Mouse (Mus musculus) heart, embryonic 10.5 days (tissue): Measurements from ENCODE around the gene Dram1. TPM values are rescaled to one million over a fixed set of nuclear protein-coding genes. Genes with fewer than 3 reads are reported as not detected.

Experiments used
- DNase-seq: peaks from one replicate; pipeline ENCODE4 v3.0.0-alpha.2; 2017; ENCODE audit warnings: low spot score
- H3K27ac ChIP-seq: fragments of 300-500 bp; sonication (generic); 2 replicates; pipeline ENCODE4 v1.5.1; 2016; ENCODE audit warnings: mild to moderate bottlenecking
- H3K27me3 ChIP-seq: fragments of 300-500 bp; sonication (generic); 2 replicates; pipeline ENCODE4 v1.6.1; 2016; ENCODE audit warnings: mild to moderate bottlenecking; ENCODE audit not compliant: poor library complexity, insufficient read depth, severe bottlenecking
- H3K36me3 ChIP-seq: fragments of 300-500 bp; sonication (generic); 2 replicates; pipeline ENCODE4 v1.6.1; 2016; ENCODE audit warnings: mild to moderate bottlenecking, moderate library complexity
- H3K4me1 ChIP-seq: fragments of 300-500 bp; sonication (generic); 2 replicates; pipeline ENCODE4 v1.6.1; 2016; ENCODE audit warnings: mild to moderate bottlenecking
- H3K4me3 ChIP-seq: fragments of 300-500 bp; sonication (generic); 2 replicates; pipeline ENCODE4 v1.5.1; 2016; ENCODE audit warnings: mild to moderate bottlenecking, moderate library complexity
- H3K9me3 ChIP-seq: fragments of 300-500 bp; sonication (generic); 2 replicates; pipeline ENCODE4 v1.6.1; 2016; ENCODE audit warnings: mild to moderate bottlenecking, moderate library complexity
- WGBS: fragments of 180-500 bp; shearing (Covaris S2); methylation state at CpG from one replicate; pipeline ENCODE4 v1.1.7; 2016; 5-methylcytosine and 5-hydroxymethylcytosine counted together
- polyA plus RNA-seq: library from polyadenylated mRNA; unstranded; fragments of >200 nt; fragmentation: Nextera tagmentation; extraction: Ambion mirVana; gene quantifications from 2 replicates; pipeline ENCODE4 v1.2.1, GENCODE M21; 2016

The Dram1 gene
- polyA plus RNA-seq, 1 experiment from 2014 or later, result 0.83 TPM

DNA sequence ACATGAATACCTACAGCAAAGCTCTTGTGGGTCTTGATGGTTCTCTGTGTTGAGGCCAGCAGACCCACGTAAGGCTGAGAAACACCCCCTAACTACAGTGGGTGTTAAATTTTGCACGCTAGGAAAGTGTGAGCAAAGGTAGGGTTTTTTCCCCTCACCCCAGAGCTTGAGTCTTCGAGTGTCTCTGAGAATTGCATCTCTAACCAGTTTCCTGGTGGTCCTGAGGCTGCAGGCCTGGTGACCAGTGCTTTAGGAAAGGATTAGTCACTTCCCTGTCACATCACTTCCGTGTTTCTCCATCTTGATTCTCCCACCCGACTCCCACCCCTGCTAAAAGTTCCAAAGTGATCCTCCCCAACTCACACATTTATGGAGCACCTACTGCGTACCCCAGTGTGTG lies 25.3 kb upstream of the Dram1 start:
- H3K27me3 ChIP-seq, result no peaks in the 10 kb centered on the region
- no peak overlapping the region for H3K27ac ChIP-seq
- no peak for DNase-seq
- no peak overlapping the region for H3K4me3 ChIP-seq
- no peaks in the 10 kb centered on the region for H3K9me3 ChIP-seq
- H3K36me3 ChIP-seq, result peaks cover 9% of the 10 kb centered on the region; the same call in 1 of the 2 replicates
- peaks cover 2% of the 10 kb centered on the region; the same call in 1 of the 2 replicates for H3K4me1 ChIP-seq
- 82% methylated on average over 6 of the region's 6 CpGs for WGBS

DNA sequence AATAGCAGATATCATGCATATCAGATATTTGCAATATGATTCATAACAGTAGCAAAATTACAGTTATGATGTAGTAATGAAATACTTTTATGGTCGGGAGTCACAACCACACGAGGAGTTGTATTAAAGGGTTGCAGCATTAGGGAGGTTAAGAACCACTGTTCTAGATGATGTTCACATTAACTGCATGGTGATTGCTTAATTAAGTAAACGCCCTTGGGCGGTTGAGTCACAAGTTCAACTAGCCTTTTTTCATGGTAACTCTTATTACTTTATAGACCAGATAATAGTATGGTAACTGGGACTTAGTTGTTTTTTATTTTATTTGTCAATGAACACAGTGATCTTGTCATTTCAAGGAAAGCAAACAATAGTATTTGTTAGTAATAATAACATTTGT lies 24.1 kb upstream of the Dram1 start:
- DNase-seq, result no peak
- peaks cover 9% of the 10 kb centered on the region; the same call in 1 of the 2 replicates for H3K36me3 ChIP-seq
- no peaks in the 10 kb centered on the region for H3K27me3 ChIP-seq
- peaks cover 2% of the 10 kb centered on the region; the same call in 1 of the 2 replicates for H3K4me1 ChIP-seq
- no peak overlapping the region for H3K4me3 ChIP-seq
- H3K9me3 ChIP-seq, result no peaks in the 10 kb centered on the region
- no peak overlapping the region for H3K27ac ChIP-seq
- 93% methylated on average over 4 of the region's 4 CpGs for WGBS

DNA sequence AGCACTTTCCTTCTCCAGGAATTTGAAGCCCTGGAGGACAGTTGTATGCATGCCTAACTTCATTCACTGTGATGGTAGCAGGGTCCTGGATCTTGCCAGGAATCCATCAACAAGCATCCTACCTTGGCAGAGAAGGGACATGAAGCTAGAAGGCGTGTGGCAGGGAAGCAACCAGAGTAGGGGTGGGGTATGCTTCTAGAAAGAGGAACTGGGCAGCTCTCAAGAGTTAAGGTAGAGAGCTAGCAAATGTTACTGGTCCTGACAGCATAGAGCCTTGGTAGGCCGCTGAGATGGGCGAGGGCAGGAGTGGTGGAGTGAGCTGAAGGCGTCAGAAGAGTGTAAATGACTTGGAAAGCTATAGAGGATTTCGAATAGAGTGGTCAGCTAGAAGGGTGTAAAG lies 20.4 kb upstream of the Dram1 start:
- 88% methylated on average over 5 of the region's 5 CpGs for WGBS
- no peak overlapping the region for H3K27ac ChIP-seq
- no peaks in the 10 kb centered on the region for H3K4me1 ChIP-seq
- H3K36me3 ChIP-seq, result peaks cover 9% of the 10 kb centered on the region; the same call in 1 of the 2 replicates
- no peak overlapping the region for H3K4me3 ChIP-seq
- no peak for DNase-seq
- no peaks in the 10 kb centered on the region for H3K27me3 ChIP-seq
- H3K9me3 ChIP-seq, result no peaks in the 10 kb centered on the region

DNA sequence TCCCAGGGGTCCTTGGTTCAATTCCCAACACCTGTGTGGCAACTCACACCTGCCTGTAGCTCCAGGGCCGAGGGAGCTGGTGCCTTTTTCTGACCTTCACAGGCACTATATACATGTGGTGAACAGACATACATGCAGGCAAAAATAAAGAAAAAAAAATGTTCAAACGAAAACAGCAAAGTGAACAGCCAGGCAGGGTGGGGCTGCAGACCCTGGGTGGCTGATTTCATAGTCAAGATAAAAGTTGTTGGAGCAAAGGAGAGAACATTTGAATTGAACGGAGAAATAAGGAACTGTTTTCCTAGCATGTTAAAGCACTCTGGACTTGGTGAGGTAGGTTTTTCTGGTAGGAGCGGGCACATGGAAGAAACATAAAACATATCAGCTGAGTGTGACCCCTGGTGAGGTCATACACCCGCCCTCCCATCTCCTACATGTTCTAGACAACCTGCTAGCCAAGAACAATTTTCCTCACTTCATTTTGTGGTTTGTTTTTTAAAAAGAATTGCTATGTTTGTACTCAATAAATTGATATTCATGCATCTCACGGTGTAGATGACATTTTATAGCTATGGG lies 19.9 kb upstream of the Dram1 start:
- no peaks in the 10 kb centered on the region for H3K27me3 ChIP-seq
- DNase-seq, result no peak
- peaks cover 9% of the 10 kb centered on the region; the same call in 1 of the 2 replicates for H3K36me3 ChIP-seq
- H3K9me3 ChIP-seq, result no peaks in the 10 kb centered on the region
- no peaks in the 10 kb centered on the region for H3K4me1 ChIP-seq
- H3K4me3 ChIP-seq, result no peak overlapping the region
- no peak overlapping the region for H3K27ac ChIP-seq
- 82% methylated on average over 6 of the region's 6 CpGs for WGBS

DNA sequence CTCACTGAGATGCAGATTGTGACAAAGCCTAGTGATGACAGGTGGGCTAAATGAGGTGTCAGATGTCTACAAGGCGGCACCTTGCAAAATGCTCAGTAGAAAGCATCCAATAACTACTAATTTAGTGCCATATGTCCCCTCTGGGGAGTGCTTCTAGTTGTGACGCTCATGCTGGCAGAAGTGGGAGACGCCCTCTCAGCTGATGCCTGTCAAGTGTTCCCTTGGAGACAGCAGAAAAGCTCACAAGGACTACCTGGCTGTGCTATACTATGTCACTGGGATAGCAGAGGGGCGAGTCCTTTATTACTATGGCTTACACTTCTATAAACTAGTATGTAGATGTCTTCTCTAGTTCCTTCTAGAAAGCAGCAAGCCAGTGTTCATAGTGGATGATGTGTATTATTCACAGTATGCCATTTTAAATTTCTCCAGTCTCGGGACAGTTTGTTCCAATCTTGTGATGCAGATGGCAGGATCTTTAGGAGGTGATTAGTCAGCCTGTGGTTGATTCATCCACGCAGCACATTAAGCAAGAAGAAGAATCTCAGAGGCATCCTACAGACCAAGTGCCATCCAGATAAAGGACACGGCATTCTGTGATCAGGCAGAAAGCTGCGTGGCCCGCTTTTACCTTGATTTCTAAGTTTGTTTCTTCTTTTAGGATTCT lies 13.4 kb upstream of the Dram1 start:
- 80% methylated on average over 9 of the region's 9 CpGs for WGBS
- DNase-seq, result no peak
- H3K4me3 ChIP-seq, result no peak overlapping the region

DNA sequence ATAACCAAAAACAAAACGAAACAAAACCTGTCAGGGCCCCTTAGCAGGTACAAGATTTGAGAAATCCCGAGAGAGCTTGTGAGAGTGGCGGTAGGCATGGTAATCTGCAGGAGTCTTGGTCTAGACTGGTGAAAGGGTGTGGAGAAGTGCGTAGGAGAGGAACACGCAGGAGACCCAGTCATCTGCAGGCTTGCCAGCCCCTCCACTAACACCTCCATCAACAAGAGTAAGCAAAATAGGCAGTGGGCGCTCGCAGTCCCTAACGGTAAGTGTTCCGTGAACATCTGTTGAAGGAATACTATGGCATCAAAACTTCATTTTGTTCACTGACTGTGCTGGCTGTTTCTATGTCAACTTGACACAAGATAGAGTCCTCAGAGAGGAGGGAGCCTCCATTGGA lies 12.6 kb upstream of the Dram1 start:
- H3K4me3 ChIP-seq, result no peak overlapping the region
- H3K36me3 ChIP-seq, result 0 out of 2 replicates have a peak, but pooled peaks cover 2% of the 10 kb centered on the region
- no peak overlapping the region for H3K27ac ChIP-seq
- 91% methylated on average over 9 of the region's 9 CpGs for WGBS
- H3K4me1 ChIP-seq, result peaks cover 19% of the 10 kb centered on the region
- H3K27me3 ChIP-seq, result no peaks in the 10 kb centered on the region
- no peak for DNase-seq
- H3K9me3 ChIP-seq, result no peaks in the 10 kb centered on the region

More for the DNA sequence above, 13.4 kb upstream of the Dram1 start:
- no peaks in the 10 kb centered on the region for H3K9me3 ChIP-seq
- H3K4me1 ChIP-seq, result peaks cover 19% of the 10 kb centered on the region
- H3K27me3 ChIP-seq, result no peaks in the 10 kb centered on the region
- H3K36me3 ChIP-seq, result 0 out of 2 replicates have a peak, but pooled peaks cover 2% of the 10 kb centered on the region
- H3K27ac ChIP-seq, result no peak overlapping the region

DNA sequence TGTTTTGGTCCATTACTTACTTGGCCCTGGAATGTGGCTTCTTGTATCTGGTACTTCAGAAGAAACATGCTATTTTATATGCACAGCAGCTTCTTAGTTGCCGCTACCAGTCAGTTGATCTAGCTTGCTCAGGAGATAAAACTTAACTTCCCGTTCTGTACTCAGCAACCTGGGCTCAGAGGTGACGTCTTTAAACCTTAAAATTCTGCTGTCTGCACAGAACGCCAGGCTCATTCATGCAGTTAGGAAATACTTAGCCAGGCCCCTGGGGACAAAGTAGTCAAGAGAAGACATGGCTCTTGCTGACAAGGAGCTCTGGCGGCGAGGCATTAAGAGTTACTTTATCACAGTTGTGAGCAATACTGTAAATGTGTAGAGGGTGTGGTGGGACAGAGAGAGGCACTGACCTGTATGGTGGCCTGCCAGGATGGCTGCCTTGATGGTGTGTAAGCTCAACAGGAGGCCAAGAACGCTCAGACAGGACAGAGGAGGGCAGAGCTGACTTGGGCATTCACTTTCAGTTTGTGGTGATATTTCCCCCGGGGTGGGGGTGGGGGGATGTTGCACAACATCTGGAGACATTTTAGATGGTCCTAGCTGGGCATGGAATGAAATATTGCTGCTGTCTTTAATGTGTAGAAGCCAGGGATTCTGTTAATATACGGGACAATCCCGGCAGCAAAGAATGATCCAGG lies 11.4 kb upstream of the Dram1 start:
- Histone ChIP-seq H3K36me3 (0 out of 2 replicates have a peak, but pooled peaks cover 2% of the 10 kb centered on the region), H3K27ac (0 out of 2 replicates have a peak overlapping the region, but pooled peaks have one; percentile 22), H3K9me3 (no peaks in the 10 kb centered on the region), H3K27me3 (no peaks in the 10 kb centered on the region), H3K4me1 (peaks cover 29% of the 10 kb centered on the region), H3K4me3 (no peak overlapping the region)
- WGBS, result 47% methylated on average over 10 of the region's 10 CpGs
- no peak for DNase-seq

DNA sequence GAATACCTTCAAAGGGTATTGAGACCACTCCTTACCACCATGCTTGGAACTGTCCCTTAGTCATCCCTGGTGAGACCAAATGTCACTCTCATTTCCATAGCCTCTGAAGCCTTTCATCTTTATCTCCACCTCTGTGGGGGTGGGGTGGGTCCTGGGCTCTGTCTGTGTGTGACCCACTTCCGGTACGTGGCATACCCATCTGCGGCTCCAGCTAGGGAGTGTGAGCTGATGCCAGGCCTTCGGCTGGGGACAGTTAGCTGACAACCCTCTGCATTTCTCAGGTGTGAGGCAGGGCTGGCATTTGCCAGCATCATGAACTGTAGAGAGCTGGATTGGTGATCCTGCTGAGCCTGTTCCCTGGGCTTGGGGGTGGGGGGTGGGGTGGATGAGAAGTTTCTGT lies 10.7 kb upstream of the Dram1 start:
- H3K4me3 ChIP-seq, result no peak overlapping the region
- DNase-seq, result no peak
- WGBS, result 10% methylated on average over 4 of the region's 4 CpGs
- H3K9me3 ChIP-seq, result no peaks in the 10 kb centered on the region
- no peaks in the 10 kb centered on the region for H3K27me3 ChIP-seq
- H3K36me3 ChIP-seq, result 0 out of 2 replicates have a peak, but pooled peaks cover 2% of the 10 kb centered on the region
- peak overlapping the region; percentile 42; the same call in 1 of the 2 replicates for H3K27ac ChIP-seq
- peaks cover 29% of the 10 kb centered on the region for H3K4me1 ChIP-seq

DNA sequence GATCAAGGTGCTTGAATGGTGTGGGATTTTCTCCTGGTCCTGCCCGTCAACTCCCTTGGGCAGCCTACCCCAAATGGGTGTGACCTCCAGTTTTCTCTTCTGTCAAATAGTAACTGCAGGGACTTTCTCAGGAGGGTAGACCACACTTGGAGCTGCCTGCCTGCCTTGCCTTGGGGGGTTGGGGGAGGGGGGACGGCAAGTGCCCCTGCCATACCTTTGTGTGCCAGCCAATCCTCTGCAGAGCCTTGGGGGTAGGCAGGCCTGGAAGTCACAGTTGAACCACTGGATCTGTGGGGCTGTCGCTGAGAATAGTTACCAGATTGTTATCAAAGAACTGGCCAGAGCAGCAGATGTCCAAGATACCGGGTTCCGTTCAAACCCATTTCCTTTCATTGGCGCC lies 7.4 kb upstream of the Dram1 start:
- H3K27ac ChIP-seq, result no peak overlapping the region
- no peaks in the 10 kb centered on the region for H3K27me3 ChIP-seq
- peaks cover 43% of the 10 kb centered on the region for H3K4me1 ChIP-seq
- no peak overlapping the region for H3K4me3 ChIP-seq
- DNase-seq, result no peak
- no peaks in the 10 kb centered on the region for H3K9me3 ChIP-seq
- WGBS, result 72% methylated on average over 6 of the region's 6 CpGs
- no peaks in the 10 kb centered on the region for H3K36me3 ChIP-seq

DNA sequence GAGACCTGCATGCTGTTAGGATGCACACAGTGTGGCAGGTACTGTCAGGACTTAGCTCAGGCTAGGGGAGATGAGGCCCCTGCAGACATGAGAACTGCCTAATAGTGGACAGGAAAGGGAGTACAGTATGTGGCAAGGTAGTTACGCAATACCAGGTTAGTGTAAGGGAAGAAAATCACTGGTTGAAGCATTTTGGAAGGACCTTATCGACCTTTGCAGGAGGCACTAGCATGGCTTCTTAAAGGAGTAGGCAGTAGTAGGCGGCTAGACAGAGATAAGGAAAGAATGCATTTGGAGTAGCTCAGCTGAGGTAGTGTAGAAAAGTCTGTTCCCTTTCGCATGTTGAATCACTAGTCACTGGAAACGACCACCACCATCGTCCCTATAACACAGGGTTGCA lies 6.9 kb upstream of the Dram1 start:
- DNase-seq, result no peak
- Histone ChIP-seq H3K27me3 (no peaks in the 10 kb centered on the region), H3K4me1 (peaks cover 43% of the 10 kb centered on the region), H3K27ac (no peak overlapping the region), H3K4me3 (no peak overlapping the region), H3K9me3 (no peaks in the 10 kb centered on the region), H3K36me3 (no peaks in the 10 kb centered on the region)
- WGBS, result 18% methylated on average over 6 of the region's 6 CpGs

DNA sequence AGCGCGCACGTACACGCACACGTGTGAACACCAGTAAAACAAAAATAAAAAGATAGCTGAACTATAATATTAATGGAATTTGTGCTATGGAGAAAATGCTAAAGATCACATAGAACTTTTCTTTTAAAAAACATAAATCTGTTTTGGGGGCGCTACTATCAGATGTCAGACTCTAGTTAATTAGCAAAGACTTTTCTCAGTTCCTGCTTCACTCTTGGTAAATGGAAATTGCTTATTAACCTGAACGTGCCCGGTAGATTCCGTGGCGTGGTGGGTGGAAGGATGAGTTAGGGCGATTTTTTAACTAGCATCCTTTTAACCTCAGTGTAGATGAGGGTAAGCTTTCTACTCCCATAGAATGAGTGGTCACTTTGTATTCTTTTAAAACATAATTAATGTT lies 6.4 kb upstream of the Dram1 start:
- 88% methylated on average over 11 of the region's 11 CpGs for WGBS
- DNase-seq, result no peak
- H3K4me3 ChIP-seq, result no peak overlapping the region
- peaks cover 43% of the 10 kb centered on the region for H3K4me1 ChIP-seq
- H3K27me3 ChIP-seq, result no peaks in the 10 kb centered on the region
- H3K27ac ChIP-seq, result no peak overlapping the region
- no peaks in the 10 kb centered on the region for H3K36me3 ChIP-seq
- H3K9me3 ChIP-seq, result no peaks in the 10 kb centered on the region

DNA sequence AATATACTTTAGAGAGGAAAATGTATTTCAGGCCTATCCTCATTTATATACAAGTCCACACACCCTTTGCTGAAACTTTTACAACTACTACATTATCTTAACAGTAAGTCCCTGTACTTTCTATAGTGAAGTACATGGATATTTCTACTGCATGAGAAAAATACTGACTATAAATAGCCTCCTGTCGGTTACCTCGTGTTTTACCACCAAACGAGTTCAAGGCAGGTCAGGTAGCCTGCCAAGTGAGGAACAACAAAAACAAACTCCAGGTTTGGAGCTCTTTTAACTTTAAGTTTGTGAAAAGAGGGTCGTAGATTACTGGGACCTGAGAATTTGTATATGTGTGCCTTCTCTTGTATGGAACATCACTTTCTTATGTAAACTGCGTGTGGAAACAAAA lies 5.2 kb upstream of the Dram1 start:
- no peaks in the 10 kb centered on the region for H3K36me3 ChIP-seq
- DNase-seq, result no peak
- H3K27me3 ChIP-seq, result no peaks in the 10 kb centered on the region
- no peaks in the 10 kb centered on the region for H3K9me3 ChIP-seq
- H3K4me1 ChIP-seq, result peaks cover 35% of the 10 kb centered on the region
- WGBS, result 45% methylated on average over 5 of the region's 5 CpGs
- H3K4me3 ChIP-seq, result no peak overlapping the region
- H3K27ac ChIP-seq, result no peak overlapping the region

DNA sequence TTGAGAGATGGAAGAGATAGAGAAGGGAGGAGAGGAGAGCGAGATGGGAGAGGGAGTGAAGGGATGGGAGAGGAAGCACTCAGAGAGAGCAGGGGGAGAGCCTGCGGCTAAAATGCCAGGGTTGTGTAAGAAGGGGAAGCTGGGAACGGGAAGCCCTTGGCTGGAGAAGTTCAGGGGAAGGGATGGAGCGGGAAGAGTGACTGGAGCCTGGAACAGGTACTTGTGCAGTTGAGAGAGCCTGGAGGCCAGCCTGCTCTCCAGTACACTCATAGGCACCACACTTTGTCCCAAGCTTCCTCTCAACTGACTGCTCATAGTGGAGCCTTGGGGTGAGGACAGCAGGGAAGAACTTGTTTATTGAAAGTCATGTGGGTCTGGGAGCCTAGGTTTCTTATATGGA lies 4.6 kb upstream of the Dram1 start:
- Histone ChIP-seq H3K27me3 (no peaks in the 10 kb centered on the region), H3K4me3 (no peak overlapping the region), H3K4me1 (peaks cover 33% of the 10 kb centered on the region), H3K9me3 (no peaks in the 10 kb centered on the region), H3K27ac (no peak overlapping the region), H3K36me3 (no peaks in the 10 kb centered on the region)
- no peak for DNase-seq
- WGBS, result 56% methylated on average over 4 of the region's 4 CpGs
